Comparison of ENCODE assay signal across 8 mouse cellular contexts in the genomic region with DNA sequence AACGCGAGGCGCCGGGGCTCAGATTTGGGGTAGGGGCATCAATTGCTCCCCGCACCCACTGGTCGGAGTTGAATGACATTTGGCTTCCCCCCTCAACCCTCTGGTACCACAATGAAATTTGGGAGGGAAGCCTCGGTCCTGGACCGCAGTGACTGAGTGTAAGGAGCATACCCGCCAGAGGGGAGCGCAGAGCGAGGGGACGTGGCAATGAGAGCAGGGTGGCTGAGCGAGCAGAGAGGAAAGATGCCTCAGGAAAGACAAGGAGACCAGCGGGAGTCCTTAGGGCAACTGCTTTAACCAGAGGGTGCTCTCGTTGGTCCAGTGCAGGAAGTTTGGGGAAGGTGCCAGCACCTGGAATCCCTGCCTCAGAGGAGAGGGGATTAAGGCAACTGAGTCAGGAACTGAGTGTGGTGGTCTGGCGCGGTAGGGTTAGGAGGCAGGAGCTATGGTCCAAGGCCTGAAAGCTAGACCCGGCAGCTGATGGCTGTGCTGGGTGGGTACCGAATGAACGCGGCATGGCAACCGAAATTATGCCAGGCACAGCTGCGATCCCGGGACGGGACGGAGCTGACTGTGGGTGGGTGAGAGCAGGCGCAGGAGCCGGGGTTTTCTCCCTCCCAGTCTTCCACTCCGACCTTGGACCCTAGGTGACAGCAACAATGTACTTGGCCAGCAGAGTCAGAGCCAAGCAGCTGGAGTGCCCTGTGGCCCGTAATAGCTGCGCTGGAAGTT. TPM values are rescaled to one million over a fixed set of nuclear protein-coding genes. Genes with fewer than 3 reads are reported as not detected.
DNase-seq lines count a peak whose midpoint lies in the region; ATAC-seq and TF ChIP-seq lines count a peak whose summit lies in the region.

No protein-coding gene starts in this region.

- H3K9ac ChIP-seq in limb, embryonic 14.5 days (ENCODE audit: low read depth, low read length, severe bottlenecking): peak overlapping the region; percentile 66
- H3K9ac ChIP-seq in neural tube, embryonic 12.5 days: peak overlapping the region; percentile 55

- intact Hi-C loops in heart, postnatal 36 days (cut with DNase I): no loop called here

- peak; percentile 34 for DNase-seq in adrenal gland, adult 2 months
- no peak for DNase-seq in adrenal gland, postnatal 25 days
- DNase-seq in 3T3-L1 (ENCODE audit: low read depth, low spot score): peak; percentile 64
- peak; percentile 62 for DNase-seq in embryo, embryonic 11 days
- DNase-seq in heart, postnatal 36 days: peak; percentile 32 to 36
- DNase-seq in limb, embryonic 14.5 days (ENCODE audit: low spot score): no peak
- no peak for DNase-seq in urinary bladder, postnatal 25 days (ENCODE audit: low spot score)

- peak overlapping the region; percentile 44 for H3K4me3 ChIP-seq in limb, embryonic 14.5 days (replicated peaks; ENCODE audit: low read length)
- H3K4me3 ChIP-seq in neural tube, embryonic 12.5 days: peak overlapping the region; percentile 38

- peak; percentile 35; the same call in 1 of the 2 replicates for ATAC-seq in limb, embryonic 14.5 days (ENCODE audit: low FRiP score, low read depth)
- peak; percentile 46 for ATAC-seq in neural tube, embryonic 12.5 days (ENCODE audit: low FRiP score, low read depth)

- peaks cover 53% of the 10 kb centered on the region for H3K27me3 ChIP-seq in limb, embryonic 14.5 days (ENCODE audit: control insufficient read depth, insufficient read depth, low read length)
- H3K27me3 ChIP-seq in neural tube, embryonic 12.5 days (replicated peaks): peaks cover 64% of the 10 kb centered on the region

- peaks cover 54% of the 10 kb centered on the region for H3K36me3 ChIP-seq in limb, embryonic 14.5 days (ENCODE audit: control insufficient read depth, insufficient read depth, low read length)
- H3K36me3 ChIP-seq in neural tube, embryonic 12.5 days: peaks cover 49% of the 10 kb centered on the region

- H3K27ac ChIP-seq in limb, embryonic 14.5 days (replicated peaks; ENCODE audit: low read depth, low read length): no peak overlapping the region
- no peak overlapping the region for H3K27ac ChIP-seq in neural tube, embryonic 12.5 days

- no peaks in the 10 kb centered on the region for H3K9me3 ChIP-seq in limb, embryonic 14.5 days (ENCODE audit: control insufficient read depth, low read length)
- no peaks in the 10 kb centered on the region for H3K9me3 ChIP-seq in neural tube, embryonic 12.5 days

- TF ChIP-seq POLR2A in limb, embryonic 14.5 days (IDR thresholded peaks at IDR 0.05; ENCODE audit: borderline replicate concordance, extremely low read depth, insufficient read depth, insufficient read length): no peak

- H3K4me2 ChIP-seq in limb, embryonic 14.5 days (replicated peaks; ENCODE audit: low read depth, low read length, severe bottlenecking): peak overlapping the region; percentile 94
- H3K4me2 ChIP-seq in neural tube, embryonic 12.5 days (replicated peaks): peak overlapping the region; percentile 73

- 2% methylated on average over 31 of the region's 31 CpGs for WGBS in limb, embryonic 14.5 days
- WGBS in neural tube, embryonic 12.5 days: 3% methylated on average over 31 of the region's 31 CpGs

- H3K4me1 ChIP-seq in limb, embryonic 14.5 days (ENCODE audit: control insufficient read depth, insufficient read depth, low read length): peaks cover 28% of the 10 kb centered on the region
- peaks cover 28% of the 10 kb centered on the region for H3K4me1 ChIP-seq in neural tube, embryonic 12.5 days

RNA-seq across cellular contexts. Expression of a gene that starts 0.4 kb away (rescaled TPM):
- total RNA-seq in adrenal gland, adult 2 months (2021): 1 to 10 TPM; 5.2 to 7.6 TPM
- 23.2 and 23.9 TPM in 2 replicates for polyA plus RNA-seq in adrenal gland, adult 2 months (2012; rRNA removed)
- 3.7 and 4.2 TPM in 2 replicates for total RNA-seq in adrenal gland, postnatal 25 days (2021)
- total RNA-seq in heart, postnatal 36 days (2021): 10 to 100 TPM in 1 of 2 experiments, 1 to 10 TPM in 1; 9.3 to 10.5 TPM
- 34.7 and 42.7 TPM in 2 replicates for polyA plus RNA-seq in limb, embryonic 14.5 days (2012; rRNA removed)
- 17.3 and 19.8 TPM in 2 replicates for polyA plus RNA-seq in limb, embryonic 14.5 days (2014; fragmentation: Nextera tagmentation; extraction: Ambion mirVana)
- 3.9 and 4.3 TPM in 2 replicates for polyA plus RNA-seq in neural tube, embryonic 12.5 days (2016; fragmentation: Nextera tagmentation; extraction: Ambion mirVana)

RNA-seq across cellular contexts. Expression of a gene that starts 8.4 kb away (rescaled TPM):
- total RNA-seq in adrenal gland, adult 2 months (2021): not detected
- polyA plus RNA-seq in adrenal gland, adult 2 months (2012; rRNA removed): not detected in 2 replicates
- not detected in 2 replicates for total RNA-seq in adrenal gland, postnatal 25 days (2021)
- not detected for total RNA-seq in heart, postnatal 36 days (2021)
- polyA plus RNA-seq in limb, embryonic 14.5 days (2012; rRNA removed): not detected in 2 replicates
- polyA plus RNA-seq in limb, embryonic 14.5 days (2014; fragmentation: Nextera tagmentation; extraction: Ambion mirVana): not detected in 2 replicates
- not detected in 2 replicates for polyA plus RNA-seq in neural tube, embryonic 12.5 days (2016; fragmentation: Nextera tagmentation; extraction: Ambion mirVana)

RNA-seq across cellular contexts. Expression of a gene that starts 15.4 kb away (rescaled TPM):
- total RNA-seq in adrenal gland, adult 2 months (2021): 10 to 100 TPM; 40.8 to 50.9 TPM
- 110 and 117 TPM in 2 replicates for polyA plus RNA-seq in adrenal gland, adult 2 months (2012; rRNA removed)
- 47.0 and 60.2 TPM in 2 replicates for total RNA-seq in adrenal gland, postnatal 25 days (2021)
- 10 to 100 TPM; 25.3 to 29.9 TPM for total RNA-seq in heart, postnatal 36 days (2021)
- 77.4 and 97.5 TPM in 2 replicates for polyA plus RNA-seq in limb, embryonic 14.5 days (2012; rRNA removed)
- polyA plus RNA-seq in limb, embryonic 14.5 days (2014; fragmentation: Nextera tagmentation; extraction: Ambion mirVana): 29.5 and 32.1 TPM in 2 replicates
- polyA plus RNA-seq in neural tube, embryonic 12.5 days (2016; fragmentation: Nextera tagmentation; extraction: Ambion mirVana): 33.8 and 38.1 TPM in 2 replicates

RNA-seq across cellular contexts. Expression of a gene that starts 29.0 kb away (rescaled TPM):
- 10 to 100 TPM; 41.6 to 46.7 TPM for total RNA-seq in adrenal gland, adult 2 months (2021)
- polyA plus RNA-seq in adrenal gland, adult 2 months (2012; rRNA removed): 11.9 and 18.9 TPM in 2 replicates
- 50.9 and 68.4 TPM in 2 replicates for total RNA-seq in adrenal gland, postnatal 25 days (2021)
- total RNA-seq in heart, postnatal 36 days (2021): 10 to 100 TPM; 32.1 to 34.2 TPM
- 45.3 and 65.6 TPM in 2 replicates for polyA plus RNA-seq in limb, embryonic 14.5 days (2012; rRNA removed)
- 53.9 and 60.1 TPM in 2 replicates for polyA plus RNA-seq in limb, embryonic 14.5 days (2014; fragmentation: Nextera tagmentation; extraction: Ambion mirVana)
- 76.8 and 79.5 TPM in 2 replicates for polyA plus RNA-seq in neural tube, embryonic 12.5 days (2016; fragmentation: Nextera tagmentation; extraction: Ambion mirVana)

RNA-seq across cellular contexts. Expression of a gene that starts 40.5 kb away (rescaled TPM):
- total RNA-seq in adrenal gland, adult 2 months (2021): 10 to 100 TPM; 42.6 to 65.1 TPM
- polyA plus RNA-seq in adrenal gland, adult 2 months (2012; rRNA removed): 247 and 266 TPM in 2 replicates
- total RNA-seq in adrenal gland, postnatal 25 days (2021): 50.8 and 67.4 TPM in 2 replicates
- total RNA-seq in heart, postnatal 36 days (2021): 1 to 10 TPM; 1.2 to 1.6 TPM
- 31.0 and 46.5 TPM in 2 replicates for polyA plus RNA-seq in limb, embryonic 14.5 days (2012; rRNA removed)
- polyA plus RNA-seq in limb, embryonic 14.5 days (2014; fragmentation: Nextera tagmentation; extraction: Ambion mirVana): 8.1 and 9.4 TPM in 2 replicates
- polyA plus RNA-seq in neural tube, embryonic 12.5 days (2016; fragmentation: Nextera tagmentation; extraction: Ambion mirVana): 10.6 and 11.6 TPM in 2 replicates

Comparison
In these comparisons a context has a peak if more than half of its experiments do, and no peak if none do; other contexts are left out.
1. DNase-seq: peak in adrenal gland, adult 2 months (single experiment), 3T3-L1 (single experiment), embryo, embryonic 11 days (single experiment) and heart, postnatal 36 days (2 of 2); none in adrenal gland, postnatal 25 days (single experiment), limb, embryonic 14.5 days (single experiment) and urinary bladder, postnatal 25 days (single experiment).